ENCODE assay signal across 21 mouse cellular contexts in genomic region chr4:152192569-152192968, GRCm38 (mm10). TPM values are rescaled to one million over a fixed set of nuclear protein-coding genes. Genes with fewer than 3 reads are reported as not detected.
DNase-seq lines count a peak whose midpoint lies in the region; ATAC-seq and TF ChIP-seq lines count a peak whose summit lies in the region.
"Had no signal": no experiment of that assay in that cellular context is flagged by ENCODE, and none has a peak within 500 bp of the region (broad histone marks: within the 10 kb centered on the region; RNA-seq: fewer than 3 reads in every experiment).

No protein-coding gene starts in this region.

- DNase-seq in heart, postnatal 25 days (ENCODE audit: low spot score): no peak
- DNase-seq in lung, postnatal 14 days: no peak
- DNase-seq in forebrain, embryonic 14.5 days (ENCODE audit: low spot score): peak; percentile 56
- no peak for DNase-seq in thymus, postnatal 25 days
- DNase-seq: cerebellum, postnatal 36 days; kidney, adult 2 months; lung, embryonic 14.5 days; thymus, postnatal 14 days had no signal

- no peak for TF ChIP-seq CTCF in olfactory bulb, adult 2 months (IDR thresholded peaks at IDR 0.05; ENCODE audit: insufficient read depth, low read depth, low read length)

- intact Hi-C loops in heart, postnatal 25 days (cut with DNase I): no loop called here

- H3K9ac ChIP-seq in heart, embryonic 13.5 days: 0 out of 2 replicates have a peak overlapping the region, but pooled peaks have one; percentile 3
- H3K9ac ChIP-seq in lung, embryonic 16.5 days (ENCODE audit: low read length): no peak overlapping the region
- H3K9ac ChIP-seq in forebrain, embryonic 14.5 days (ENCODE audit: low read length): no peak overlapping the region
- H3K9ac ChIP-seq: lung, embryonic 14.5 days; stomach, embryonic 15.5 days had no signal

- no peak for TF ChIP-seq POLR2A in olfactory bulb, adult 2 months (IDR thresholded peaks at IDR 0.05; ENCODE audit: insufficient read depth, low read depth, low read length)

- peaks cover 62% of the 10 kb centered on the region for H3K4me1 ChIP-seq in heart, embryonic 13.5 days
- peaks cover 16% of the 10 kb centered on the region for H3K4me1 ChIP-seq in lung, embryonic 16.5 days (replicated peaks; ENCODE audit: control insufficient read depth, insufficient read depth, low read length)
- peaks cover 14% of the 10 kb centered on the region; the same call in 1 of the 2 replicates for H3K4me1 ChIP-seq in forebrain, embryonic 14.5 days (ENCODE audit: control insufficient read depth, insufficient read depth, low read length)
- H3K4me1 ChIP-seq in olfactory bulb, adult 2 months (ENCODE audit: control insufficient read depth, insufficient read depth, low read length): peaks cover 25% of the 10 kb centered on the region
- H3K4me1 ChIP-seq: stomach, embryonic 15.5 days had no signal

- ATAC-seq in heart, embryonic 13.5 days (ENCODE audit: extremely low read depth, insufficient number of reproducible peaks, low FRiP score, low TSS enrichment): no peak
- no peak for ATAC-seq in lung, embryonic 16.5 days (ENCODE audit: low read depth)
- ATAC-seq in forebrain, embryonic 14.5 days: no peak; the same call in 1 of the 2 replicates
- ATAC-seq: activated CD4-positive, CD25-positive, alpha-beta regulatory T cell, adult 4 months had no signal

- no peaks in the 10 kb centered on the region for H3K27me3 ChIP-seq in heart, embryonic 13.5 days (replicated peaks)
- no peaks in the 10 kb centered on the region for H3K27me3 ChIP-seq in lung, embryonic 16.5 days (ENCODE audit: control insufficient read depth, insufficient read depth, low read depth, low read length)
- H3K27me3 ChIP-seq in forebrain, embryonic 14.5 days (replicated peaks; ENCODE audit: control insufficient read depth, insufficient read depth, low read length): no peaks in the 10 kb centered on the region
- H3K27me3 ChIP-seq: stomach, embryonic 15.5 days had no signal

- H3K4me2 ChIP-seq in heart, embryonic 13.5 days: no peak overlapping the region
- H3K4me2 ChIP-seq in lung, embryonic 16.5 days (ENCODE audit: low read depth, low read length): no peak overlapping the region
- H3K4me2 ChIP-seq in forebrain, embryonic 14.5 days (ENCODE audit: low read length): no peak overlapping the region
- H3K4me2 ChIP-seq: heart, embryonic 11.5 days; liver, embryonic 11.5 days; lung, embryonic 14.5 days; stomach, embryonic 15.5 days had no signal

- H3K36me3 ChIP-seq in heart, embryonic 13.5 days: 0 out of 2 replicates have a peak, but pooled peaks cover 6% of the 10 kb centered on the region
- H3K36me3 ChIP-seq in lung, embryonic 16.5 days (ENCODE audit: control insufficient read depth, insufficient read depth, low read length): no peaks in the 10 kb centered on the region
- no peaks in the 10 kb centered on the region for H3K36me3 ChIP-seq in forebrain, embryonic 14.5 days (ENCODE audit: control insufficient read depth, insufficient read depth, low read length)
- H3K36me3 ChIP-seq: stomach, embryonic 15.5 days had no signal

- no peak overlapping the region for H3K4me3 ChIP-seq in heart, embryonic 13.5 days
- no peak overlapping the region for H3K4me3 ChIP-seq in lung, embryonic 16.5 days (ENCODE audit: low read length)
- no peak overlapping the region for H3K4me3 ChIP-seq in forebrain, embryonic 14.5 days (ENCODE audit: low read depth, low read length)
- H3K4me3 ChIP-seq in olfactory bulb, adult 2 months (ENCODE audit: insufficient read depth, low read depth, low read length): no peak overlapping the region
- H3K4me3 ChIP-seq: stomach, embryonic 15.5 days had no signal

- 74% methylated on average over 4 of the region's 4 CpGs for WGBS in heart, embryonic 13.5 days
- 30% methylated on average over 4 of the region's 4 CpGs for WGBS in lung, embryonic 16.5 days
- WGBS in forebrain, embryonic 14.5 days: 12% methylated on average over 4 of the region's 4 CpGs
- 30% methylated on average over 4 of the region's 4 CpGs for WGBS in olfactory bulb, adult 2 months

- H3K9me3 ChIP-seq in heart, embryonic 13.5 days: no peaks in the 10 kb centered on the region
- no peaks in the 10 kb centered on the region for H3K9me3 ChIP-seq in lung, embryonic 16.5 days (ENCODE audit: control insufficient read depth, low read length)
- no peaks in the 10 kb centered on the region for H3K9me3 ChIP-seq in forebrain, embryonic 14.5 days (replicated peaks; ENCODE audit: control insufficient read depth, low read length)
- H3K9me3 ChIP-seq: stomach, embryonic 15.5 days had no signal

- peak overlapping the region; percentile 7; the same call in 1 of the 2 replicates for H3K27ac ChIP-seq in heart, embryonic 13.5 days (replicated peaks)
- peak overlapping the region; percentile 36; the same call in 1 of the 2 replicates for H3K27ac ChIP-seq in lung, embryonic 16.5 days (ENCODE audit: low read length)
- H3K27ac ChIP-seq in forebrain, embryonic 14.5 days (ENCODE audit: low read depth, low read length): peak overlapping the region; percentile 10; the same call in 1 of the 2 replicates
- peak overlapping the region; percentile 47; the same call in 1 of the 2 replicates for H3K27ac ChIP-seq in olfactory bulb, adult 2 months (ENCODE audit: insufficient read depth, low read depth, low read length)
- H3K27ac ChIP-seq: stomach, embryonic 15.5 days had no signal

RNA-seq across cellular contexts. Expression of gene Acot7, which starts 14.6 kb away (rescaled TPM):
- 73.9 and 84.7 TPM in 2 replicates for polyA plus RNA-seq in heart, embryonic 13.5 days (2015; fragmentation: Nextera tagmentation; extraction: Ambion mirVana)
- 10 to 100 TPM; 53.4 to 58.8 TPM for total RNA-seq in heart, postnatal 25 days (2021)
- 66.5 and 69.0 TPM in 2 replicates for polyA plus RNA-seq in lung, embryonic 16.5 days (2015; fragmentation: Nextera tagmentation; extraction: Ambion mirVana)
- polyA plus RNA-seq in forebrain, embryonic 14.5 days (2014; fragmentation: Nextera tagmentation; extraction: Ambion mirVana): 168 and 208 TPM in 2 replicates
- polyA plus RNA-seq in olfactory bulb, adult 2 months (2012; ENCODE audit: insufficient read depth, insufficient read length, low replicate concordance, missing spikeins): not detected in 2 replicates

RNA-seq across cellular contexts. Expression of gene Hes2, which starts 33.9 kb away (rescaled TPM):
- not detected in 2 replicates for polyA plus RNA-seq in heart, embryonic 13.5 days (2015; fragmentation: Nextera tagmentation; extraction: Ambion mirVana)
- not detected for total RNA-seq in heart, postnatal 25 days (2021)
- polyA plus RNA-seq in lung, embryonic 16.5 days (2015; fragmentation: Nextera tagmentation; extraction: Ambion mirVana): 0.54 and 0.87 TPM in 2 replicates
- not detected in 2 replicates for polyA plus RNA-seq in forebrain, embryonic 14.5 days (2014; fragmentation: Nextera tagmentation; extraction: Ambion mirVana)
- not detected in 2 replicates for polyA plus RNA-seq in olfactory bulb, adult 2 months (2012; ENCODE audit: insufficient read depth, insufficient read length, low replicate concordance, missing spikeins)
- total RNA-seq: adrenal gland, postnatal 4 days; gastrocnemius, postnatal 4 days; hematopoietic stem cell, adult 5-6 weeks; left cerebral cortex, postnatal 14 days; megakaryocyte, adult 5-6 weeks; midbrain, postnatal 0 days had no signal
- polyA plus RNA-seq: activated CD4-positive, CD25-positive, alpha-beta regulatory T cell, adult 4 months; liver, embryonic 11.5 days; lung, embryonic 14.5 days; midbrain, postnatal 0 days had no signal

RNA-seq across cellular contexts. Expression of gene Espn, which starts 40.4 kb away (rescaled TPM):
- 0.87 and 1.1 TPM in 2 replicates for polyA plus RNA-seq in heart, embryonic 13.5 days (2015; fragmentation: Nextera tagmentation; extraction: Ambion mirVana)
- total RNA-seq in heart, postnatal 25 days (2021): 1 to 10 TPM; 1.7 to 2.2 TPM
- polyA plus RNA-seq in lung, embryonic 16.5 days (2015; fragmentation: Nextera tagmentation; extraction: Ambion mirVana): 6.6 and 10.1 TPM in 2 replicates
- polyA plus RNA-seq in forebrain, embryonic 14.5 days (2014; fragmentation: Nextera tagmentation; extraction: Ambion mirVana): 0.19 TPM in 1 of 2 replicates, not detected in the other
- not detected in 2 replicates for polyA plus RNA-seq in olfactory bulb, adult 2 months (2012; ENCODE audit: insufficient read depth, insufficient read length, low replicate concordance, missing spikeins)

Comparison
In these comparisons a context has a peak if more than half of its experiments do, and no peak if none do; other contexts are left out.
1. RNA of gene Acot7, which starts 14.6 kb away (polyA plus RNA-seq): 168 to 208 TPM in forebrain, embryonic 14.5 days, 73.9 to 84.7 TPM in heart, embryonic 13.5 days and 66.5 to 69.0 TPM in lung, embryonic 16.5 days; not detected in olfactory bulb, adult 2 months; every median in the first group is over 10 times any median in the second.
2. Peak in every context shown above with its lines, with median percentiles within 50 percentile points of each other: H3K27ac ChIP-seq.